Mouse (Mus musculus): ENCODE data around the gene Olfr1301.

The Olfr1301 gene

GRCm38 (mm10) chr2:111750706-111751105 lies at the start of gene Olfr1301:
Gene Olfr1301 (plus strand): TSS chr2:111751006.
- in situ Hi-C loops (cut with MboI, MseI) = no loop called here

GRCm38 (mm10) chr2:111726739-111727138 lies 24.1 kb upstream of the Olfr1301 start:
- in situ Hi-C loops (cut with MboI, MseI) = loop anchor here (10.0 kb wide), 1 partner anchor 372 kb away; no protein-coding TSS in a partner anchor

GRCm38 (mm10) chr2:111777129-111777528 lies 26.3 kb downstream of the Olfr1301 start, which contains the start of gene Olfr1302:
Gene Olfr1302 (plus strand): TSS chr2:111777429.
- in situ Hi-C loops (cut with MboI, MseI) = no loop called here

Measured in T-helper 1 cell (primary cell).